Comparison of ENCODE assay signal across 30 mouse cellular contexts in the genomic region with DNA sequence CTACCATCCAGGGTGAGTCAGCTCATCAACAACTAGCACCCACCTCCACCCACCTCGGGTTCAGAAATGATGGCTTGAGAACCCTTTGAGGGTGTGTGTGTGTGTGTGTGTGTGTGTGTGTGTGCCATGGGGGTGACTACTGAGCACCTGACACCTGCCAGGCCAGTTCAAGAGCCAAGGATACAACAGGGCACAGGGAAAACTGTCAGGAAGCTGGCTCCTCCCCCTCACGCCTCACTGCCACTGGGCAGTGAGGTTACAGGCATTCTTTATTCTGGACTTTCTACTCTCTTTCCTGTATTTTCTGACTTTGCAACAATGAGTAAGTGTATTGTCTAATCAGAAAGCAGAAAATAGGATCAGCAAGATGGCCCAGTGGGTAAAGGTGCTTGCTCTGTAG. TPM values are rescaled to one million over a fixed set of nuclear protein-coding genes. Genes with fewer than 3 reads are reported as not detected.
DNase-seq lines count a peak whose midpoint lies in the region; ATAC-seq and TF ChIP-seq lines count a peak whose summit lies in the region.
"Had no signal": no experiment of that assay in that cellular context is flagged by ENCODE, and none has a peak within 500 bp of the region (broad histone marks: within the 10 kb centered on the region; RNA-seq: fewer than 3 reads in every experiment).

No protein-coding gene starts in this region.

- DNase-seq in kidney, postnatal 4 days, result peak; percentile 64 to 78
- no peak for DNase-seq in natural killer cell, adult 2 months (ENCODE audit: low spot score in 2 of 2)
- DNase-seq in layer of hippocampus, adult 8-10 months (ENCODE audit: low spot score in 2 of 2), result no peak
- DNase-seq: adrenal gland, adult 2 months; cerebellum, adult 2 months; gastrocnemius, adult 2 months; heart, adult 11 months; heart, postnatal 14 days; liver, postnatal 0 days; retina, postnatal 1 day; thymus, postnatal 36 days had no signal

- no peak overlapping the region for H3K27ac ChIP-seq in intestine, postnatal 0 days (ENCODE audit: low read depth, low read length)
- H3K27ac ChIP-seq in kidney, embryonic 16.5 days (ENCODE audit: low read length), result no peak overlapping the region
- no peak overlapping the region for H3K27ac ChIP-seq in midbrain, embryonic 16.5 days (ENCODE audit: low read length)
- H3K27ac ChIP-seq: embryonic facial prominence, embryonic 15.5 days; gastrocnemius, adult 2 months; heart, embryonic 13.5 days; hindbrain, embryonic 12.5 days; limb, embryonic 12.5 days; neural tube, embryonic 12.5 days; stomach, embryonic 15.5 days had no signal

- no peaks in the 10 kb centered on the region for H3K9me3 ChIP-seq in megakaryocyte, embryonic 14.5 days
- H3K9me3 ChIP-seq in intestine, postnatal 0 days (ENCODE audit: control insufficient read depth), result no peaks in the 10 kb centered on the region
- no peaks in the 10 kb centered on the region for H3K9me3 ChIP-seq in kidney, embryonic 16.5 days (ENCODE audit: low read length)
- no peaks in the 10 kb centered on the region for H3K9me3 ChIP-seq in midbrain, embryonic 16.5 days (replicated peaks; ENCODE audit: control insufficient read depth, low read length, poor library complexity, severe bottlenecking)
- H3K9me3 ChIP-seq: embryonic facial prominence, embryonic 15.5 days; heart, embryonic 13.5 days; hindbrain, embryonic 12.5 days; limb, embryonic 12.5 days; neural tube, embryonic 12.5 days; stomach, embryonic 15.5 days had no signal

- no peak overlapping the region for H3K4me2 ChIP-seq in intestine, postnatal 0 days (replicated peaks; ENCODE audit: low read depth)
- H3K4me2 ChIP-seq in kidney, embryonic 16.5 days (replicated peaks; ENCODE audit: low read depth, low read length), result no peak overlapping the region
- no peak overlapping the region for H3K4me2 ChIP-seq in midbrain, embryonic 16.5 days (ENCODE audit: low read length)
- H3K4me2 ChIP-seq: embryonic facial prominence, embryonic 15.5 days; heart, embryonic 13.5 days; hindbrain, embryonic 12.5 days; limb, embryonic 12.5 days; liver, embryonic 11.5 days; midbrain, embryonic 11.5 days; neural tube, embryonic 12.5 days; stomach, embryonic 15.5 days had no signal

- peak overlapping the region; percentile 46 for H3K4me3 ChIP-seq in megakaryocyte, embryonic 14.5 days (replicated peaks)
- H3K4me3 ChIP-seq in intestine, postnatal 0 days (ENCODE audit: low read depth, low read length), result no peak overlapping the region
- no peak overlapping the region for H3K4me3 ChIP-seq in kidney, embryonic 16.5 days (ENCODE audit: low read length)
- H3K4me3 ChIP-seq in midbrain, embryonic 16.5 days (ENCODE audit: low read depth, low read length), result no peak overlapping the region
- H3K4me3 ChIP-seq: embryonic facial prominence, embryonic 15.5 days; gastrocnemius, adult 2 months; heart, embryonic 13.5 days; hindbrain, embryonic 12.5 days; limb, embryonic 12.5 days; neural tube, embryonic 12.5 days; stomach, embryonic 15.5 days had no signal

- peaks cover 84% of the 10 kb centered on the region for H3K4me1 ChIP-seq in megakaryocyte, embryonic 14.5 days
- 0 out of 2 replicates have a peak, but pooled peaks cover 7% of the 10 kb centered on the region for H3K4me1 ChIP-seq in intestine, postnatal 0 days (replicated peaks; ENCODE audit: control insufficient read depth, insufficient read depth, low read length)
- H3K4me1 ChIP-seq in kidney, embryonic 16.5 days (ENCODE audit: insufficient read depth, low read length), result peaks cover 12% of the 10 kb centered on the region
- peaks cover 2% of the 10 kb centered on the region; the same call in 1 of the 2 replicates for H3K4me1 ChIP-seq in midbrain, embryonic 16.5 days (ENCODE audit: control insufficient read depth, insufficient read depth, low read length)

- no peaks in the 10 kb centered on the region for H3K27me3 ChIP-seq in megakaryocyte, embryonic 14.5 days (replicated peaks)
- peaks cover 14% of the 10 kb centered on the region; the same call in 1 of the 2 replicates for H3K27me3 ChIP-seq in intestine, postnatal 0 days (replicated peaks; ENCODE audit: control insufficient read depth, insufficient read depth, low read length)
- H3K27me3 ChIP-seq in kidney, embryonic 16.5 days (ENCODE audit: insufficient read depth, low read length), result peaks cover 23% of the 10 kb centered on the region
- H3K27me3 ChIP-seq in midbrain, embryonic 16.5 days (ENCODE audit: control insufficient read depth, insufficient read depth, low read depth, low read length), result peaks cover 23% of the 10 kb centered on the region
- H3K27me3 ChIP-seq: CH12.LX, Patski had no signal

- ATAC-seq in megakaryocyte, adult 5-6 weeks (ENCODE audit: poor library complexity, severe bottlenecking), result no peak
- ATAC-seq in intestine, postnatal 0 days, result peak; percentile 60
- peak; percentile 64; the same call in 1 of the 2 replicates for ATAC-seq in kidney, embryonic 16.5 days (ENCODE audit: low FRiP score, low TSS enrichment)
- ATAC-seq in midbrain, embryonic 16.5 days, result no peak
- ATAC-seq: forebrain, embryonic 14.5 days; inflammation-experienced regulatory T-cells, adult 6 months; liver, postnatal 0 days; lung, postnatal 0 days; Patski had no signal

- no peak overlapping the region for H3K9ac ChIP-seq in intestine, postnatal 0 days (ENCODE audit: low read depth, low read length)
- no peak overlapping the region for H3K9ac ChIP-seq in kidney, embryonic 16.5 days (replicated peaks; ENCODE audit: low read length)
- no peak overlapping the region for H3K9ac ChIP-seq in midbrain, embryonic 16.5 days (ENCODE audit: low read depth, low read length)
- H3K9ac ChIP-seq: embryonic facial prominence, embryonic 15.5 days; heart, embryonic 13.5 days; hindbrain, embryonic 12.5 days; limb, embryonic 12.5 days; liver, postnatal 0 days; neural tube, embryonic 12.5 days; stomach, embryonic 15.5 days had no signal

- no peak for TF ChIP-seq CTCF in intestine, postnatal 0 days (IDR thresholded peaks at IDR 0.05; ENCODE audit: low read depth)

- 64% methylated on average over 2 of the region's 2 CpGs for WGBS in intestine, postnatal 0 days
- WGBS in kidney, embryonic 16.5 days, result 45% methylated on average over 2 of the region's 2 CpGs
- 62% methylated on average over 2 of the region's 2 CpGs for WGBS in midbrain, embryonic 16.5 days

- peaks cover 23% of the 10 kb centered on the region for H3K36me3 ChIP-seq in megakaryocyte, embryonic 14.5 days (replicated peaks; ENCODE audit: low read length)
- H3K36me3 ChIP-seq in intestine, postnatal 0 days (ENCODE audit: control insufficient read depth, insufficient read depth), result no peaks in the 10 kb centered on the region
- no peaks in the 10 kb centered on the region for H3K36me3 ChIP-seq in kidney, embryonic 16.5 days (ENCODE audit: insufficient read depth, low read length)
- no peaks in the 10 kb centered on the region for H3K36me3 ChIP-seq in midbrain, embryonic 16.5 days (ENCODE audit: control insufficient read depth, insufficient read depth, low read length)
- H3K36me3 ChIP-seq: embryonic facial prominence, embryonic 15.5 days; G1E; heart, embryonic 13.5 days; hindbrain, embryonic 12.5 days; limb, embryonic 12.5 days; neural tube, embryonic 12.5 days; stomach, embryonic 15.5 days had no signal

RNA-seq across cellular contexts. Expression of gene Susd3, which starts 1.1 kb away (rescaled TPM):
- 289 and 697 TPM in 2 replicates for polyA plus RNA-seq in megakaryocyte, embryonic 14.5 days (2012; ENCODE audit: insufficient read depth, low replicate concordance)
- 44.4 and 49.1 TPM in 2 replicates for total RNA-seq in megakaryocyte, adult 5-6 weeks (2015)
- total RNA-seq in megakaryocyte, adult 5-6 weeks (2017), result 39.6 and 42.3 TPM in 2 replicates
- 0.65 and 1.3 TPM in 2 replicates for polyA plus RNA-seq in intestine, postnatal 0 days (2015; fragmentation: Nextera tagmentation; extraction: Ambion mirVana)
- 31.2 and 34.5 TPM in 2 replicates for polyA plus RNA-seq in kidney, embryonic 16.5 days (2015; fragmentation: Nextera tagmentation; extraction: Ambion mirVana)
- 0.38 and 0.68 TPM in 2 replicates for polyA plus RNA-seq in midbrain, embryonic 16.5 days (2015; fragmentation: Nextera tagmentation; extraction: Ambion mirVana)
- total RNA-seq in layer of hippocampus, adult 8-10 months (2022), result 1 to 10 TPM; 2.6 to 5.3 (median 3.8) TPM
- polyA plus RNA-seq: Patski had no signal

RNA-seq across cellular contexts. Expression of gene Card19, which starts 33.8 kb away (rescaled TPM):
- 534 and 845 TPM in 2 replicates for polyA plus RNA-seq in megakaryocyte, embryonic 14.5 days (2012; ENCODE audit: insufficient read depth, low replicate concordance)
- total RNA-seq in megakaryocyte, adult 5-6 weeks (2015), result 85.5 and 103 TPM in 2 replicates
- 91.0 and 123 TPM in 2 replicates for total RNA-seq in megakaryocyte, adult 5-6 weeks (2017)
- 105 and 117 TPM in 2 replicates for polyA plus RNA-seq in intestine, postnatal 0 days (2015; fragmentation: Nextera tagmentation; extraction: Ambion mirVana)
- 50.0 and 52.6 TPM in 2 replicates for polyA plus RNA-seq in kidney, embryonic 16.5 days (2015; fragmentation: Nextera tagmentation; extraction: Ambion mirVana)
- 26.5 and 27.6 TPM in 2 replicates for polyA plus RNA-seq in midbrain, embryonic 16.5 days (2015; fragmentation: Nextera tagmentation; extraction: Ambion mirVana)
- 10 to 100 TPM; 12.2 to 22.0 (median 18.0) TPM for total RNA-seq in layer of hippocampus, adult 8-10 months (2022)

Comparison
In these comparisons a context has a peak if more than half of its experiments do, and no peak if none do; other contexts are left out.
1. ATAC-seq: peak in intestine, postnatal 0 days (single experiment) and kidney, embryonic 16.5 days (single experiment); none in megakaryocyte, adult 5-6 weeks (single experiment) and midbrain, embryonic 16.5 days (single experiment).
2. DNase-seq: peak in kidney, postnatal 4 days (2 of 2); none in natural killer cell, adult 2 months (0 of 2) and layer of hippocampus, adult 8-10 months (0 of 2).
3. RNA of gene Susd3, which starts 1.1 kb away (polyA plus RNA-seq): 289 to 697 TPM in megakaryocyte, embryonic 14.5 days and 31.2 to 34.5 TPM in kidney, embryonic 16.5 days; 0.65 to 1.3 TPM in intestine, postnatal 0 days and 0.38 to 0.68 TPM in midbrain, embryonic 16.5 days; every median in the first group is over 10 times any median in the second.